Mouse (Mus musculus): Measurements from ENCODE around the gene Larp1b. TPM values are rescaled to one million over a fixed set of nuclear protein-coding genes. Genes with fewer than 3 reads are reported as not detected.

Larp1b gene
- total and polyA plus RNA-seq, 3 experiments = 8.7 to 13.7 (median 11.9) TPM

GRCm38 (mm10) chr3:40938189-40938588, 11.4 kb upstream of the Larp1b start:
- H3K36me3 ChIP-seq (replicated peaks in 1 of 2; ENCODE audit: control insufficient read depth in 1 of 2, insufficient read depth in 1 of 2, low read length in 1 of 2) = peaks cover 4 to 9% of the 10 kb centered on the region in 2 experiments

GRCm38 (mm10) chr3:40938592-40938991, 11.0 kb upstream of the Larp1b start:
- no peak overlapping the region for H3K4me3 ChIP-seq (replicated peaks in 1 of 3; ENCODE audit: low read depth in 2 of 3, low read length in 2 of 3, poor library complexity in 1 of 3)
- no peak overlapping the region for H3K27ac ChIP-seq (ENCODE audit: insufficient read depth, low read depth)
- H3K79me2 ChIP-seq (replicated peaks; ENCODE audit: control insufficient read depth, extremely low read depth, insufficient read depth, poor library complexity, severe bottlenecking) = no peaks in the 10 kb centered on the region
- peaks cover 4 to 7% of the 10 kb centered on the region in 2 experiments for H3K36me3 ChIP-seq (replicated peaks in 1 of 2; ENCODE audit: control insufficient read depth in 1 of 2, insufficient read depth in 1 of 2, low read length in 1 of 2)
- no peak overlapping the region for H3K4me2 ChIP-seq (ENCODE audit: insufficient read depth, low read depth, poor library complexity, severe bottlenecking)
- H3K27me3 ChIP-seq (replicated peaks) = no peaks in the 10 kb centered on the region
- in situ Hi-C loops (cut with MboI; ENCODE audit: low pct_ligation_motif_present, low pct_unique_long_range_greater_than_20kb, low sequenced_read_pairs) (no loop called here), dilution Hi-C loops (cut with MboI; ENCODE audit: extremely low pct_ligation_motif_present, extremely low pct_unique_long_range_greater_than_20kb, low sequenced_read_pairs) (no loop called here)
- no peak overlapping the region for H3K9ac ChIP-seq (ENCODE audit: insufficient read depth, low read depth)
- TF ChIP-seq JUND (conservative IDR thresholded peaks at IDR 0.05; ENCODE audit: low read depth, low read length) (no peak), POLR2AphosphoS2 (IDR thresholded peaks at IDR 0.05; ENCODE audit: low read depth, low read length) (no peak)
- H3K9me3 ChIP-seq (replicated peaks; ENCODE audit: low read length) = no peaks in the 10 kb centered on the region
- H3K4me1 ChIP-seq (ENCODE audit: control insufficient read depth in 1 of 2, insufficient read depth in 2 of 2) = no peaks in the 10 kb centered on the region
- no peak for DNase-seq (ENCODE audit: extremely low read depth)

More at GRCm38 (mm10) chr3:40938189-40938588, 11.4 kb upstream of the Larp1b start:
- no peaks in the 10 kb centered on the region for H3K4me1 ChIP-seq (ENCODE audit: control insufficient read depth in 1 of 2, insufficient read depth in 2 of 2)
- H3K79me2 ChIP-seq (replicated peaks; ENCODE audit: control insufficient read depth, extremely low read depth, insufficient read depth, poor library complexity, severe bottlenecking) = no peaks in the 10 kb centered on the region
- no peak overlapping the region for H3K4me3 ChIP-seq (replicated peaks in 1 of 3; ENCODE audit: low read depth in 2 of 3, low read length in 2 of 3, poor library complexity in 1 of 3)
- dilution Hi-C loops (cut with MboI; ENCODE audit: extremely low pct_ligation_motif_present, extremely low pct_unique_long_range_greater_than_20kb, low sequenced_read_pairs) (no loop called here), in situ Hi-C loops (cut with MboI; ENCODE audit: low pct_ligation_motif_present, low pct_unique_long_range_greater_than_20kb, low sequenced_read_pairs) (no loop called here)
- DNase-seq (ENCODE audit: extremely low read depth) = no peak
- no peak overlapping the region for H3K9ac ChIP-seq (ENCODE audit: insufficient read depth, low read depth)
- H3K27ac ChIP-seq (ENCODE audit: insufficient read depth, low read depth) = no peak overlapping the region
- H3K27me3 ChIP-seq (replicated peaks) = no peaks in the 10 kb centered on the region
- TF ChIP-seq TBP (conservative IDR thresholded peaks at IDR 0.05; ENCODE audit: low read depth, low read length) = no peak
- H3K4me2 ChIP-seq (ENCODE audit: insufficient read depth, low read depth, poor library complexity, severe bottlenecking) = no peak overlapping the region
- H3K9me3 ChIP-seq (replicated peaks; ENCODE audit: low read length) = no peaks in the 10 kb centered on the region

DNA sequence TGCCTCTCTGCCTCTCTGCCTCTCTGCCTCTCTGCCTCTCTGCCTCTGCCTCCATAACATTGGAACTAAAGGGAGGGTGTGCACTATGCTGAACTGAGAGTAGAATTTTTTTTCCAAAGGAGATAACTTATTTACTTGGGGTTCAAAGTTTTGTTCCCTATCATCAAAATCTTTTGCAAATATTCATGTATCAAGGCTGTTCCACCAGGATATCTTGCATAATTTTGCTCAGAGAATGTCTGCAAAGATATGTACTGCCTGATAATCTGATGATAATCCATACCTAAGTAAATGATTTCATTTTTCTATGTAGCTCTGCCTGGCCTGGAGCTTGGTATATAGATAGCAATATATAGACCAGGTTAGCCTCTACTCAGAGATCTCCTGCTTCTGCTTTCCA, 10.6 kb upstream of the Larp1b start:
- dilution Hi-C loops (cut with MboI; ENCODE audit: extremely low pct_ligation_motif_present, extremely low pct_unique_long_range_greater_than_20kb, low sequenced_read_pairs) (no loop called here), in situ Hi-C loops (cut with MboI; ENCODE audit: low pct_ligation_motif_present, low pct_unique_long_range_greater_than_20kb, low sequenced_read_pairs) (no loop called here)
- no peak for TF ChIP-seq USF1 (IDR thresholded peaks at IDR 0.05; ENCODE audit: low read depth, low read length)
- no peak for TF ChIP-seq JUN (IDR thresholded peaks at IDR 0.05; ENCODE audit: insufficient read depth, low read depth, low read length)
- no peak for TF ChIP-seq MAZ (IDR thresholded peaks at IDR 0.05; ENCODE audit: low read depth, low read length)
- TF ChIP-seq ELF1 (IDR thresholded peaks at IDR 0.05; ENCODE audit: low read depth, low read length) = no peak
- TF ChIP-seq EP300 (IDR thresholded peaks at IDR 0.05; ENCODE audit: low read length) = no peak
- TF ChIP-seq CTCF (conservative IDR thresholded peaks at IDR 0.05 in 1 of 2, IDR thresholded peaks at IDR 0.05 in 1 of 2; ENCODE audit: low read depth in 2 of 2, low read length in 2 of 2) = no peak
- TF ChIP-seq ZKSCAN1 (IDR thresholded peaks at IDR 0.05; ENCODE audit: borderline replicate concordance, low read depth, low read length) = no peak
- TF ChIP-seq TCF12 (IDR thresholded peaks at IDR 0.05; ENCODE audit: low read depth, low read length) = no peak
- no peak for TF ChIP-seq UBTF (IDR thresholded peaks at IDR 0.05; ENCODE audit: low read depth, low read length)
- TF ChIP-seq MXI1 (IDR thresholded peaks at IDR 0.05; ENCODE audit: low read depth, low read length) = no peak
- no peak overlapping the region for H3K9ac ChIP-seq (ENCODE audit: insufficient read depth, low read depth)
- H3K27me3 ChIP-seq (replicated peaks) = no peaks in the 10 kb centered on the region
- H3K4me1 ChIP-seq (ENCODE audit: control insufficient read depth in 1 of 2, insufficient read depth in 2 of 2) = no peaks in the 10 kb centered on the region
- H3K9me3 ChIP-seq (replicated peaks; ENCODE audit: low read length) = no peaks in the 10 kb centered on the region
- H3K4me2 ChIP-seq (ENCODE audit: insufficient read depth, low read depth, poor library complexity, severe bottlenecking) = no peak overlapping the region
- H3K36me3 ChIP-seq (replicated peaks in 1 of 2; ENCODE audit: control insufficient read depth in 1 of 2, insufficient read depth in 1 of 2, low read length in 1 of 2) = peaks cover 1 to 5% of the 10 kb centered on the region in 2 experiments
- H3K79me2 ChIP-seq (replicated peaks; ENCODE audit: control insufficient read depth, extremely low read depth, insufficient read depth, poor library complexity, severe bottlenecking) = no peaks in the 10 kb centered on the region
- H3K4me3 ChIP-seq (replicated peaks in 1 of 3; ENCODE audit: low read depth in 2 of 3, low read length in 2 of 3, poor library complexity in 1 of 3) = no peak overlapping the region
- DNase-seq (ENCODE audit: extremely low read depth) = no peak
- no peak overlapping the region for H3K27ac ChIP-seq (ENCODE audit: insufficient read depth, low read depth)
